Mouse (Mus musculus) adrenal gland, postnatal 36 days (tissue): ENCODE measurements around the gene Cep170. TPM values are rescaled to one million over a fixed set of nuclear protein-coding genes. Genes with fewer than 3 reads are reported as not detected.
"Not testable (repeated sequence)": the region's sequence is repeated elsewhere in the genome, so short reads cannot be mapped to it uniquely, and the experiment has no call there.

Source experiments
- DNase-seq, 2 experiments: peaks; one replicate each; pipeline ENCODE4 v3.0.0; 2021; ENCODE audit warnings: mixed read lengths in 1 of 2
- long read RNA-seq, 2 experiments: library from polyadenylated mRNA; stranded (forward); transcript quantifications; one replicate each; pipeline ENCODE4 v2.0.0; 2021; ENCODE audit warnings: borderline sequencing depth in 2 of 2
- total RNA-seq, 2 experiments: library from RNA; stranded (reverse); gene quantifications; 2 replicates each; pipeline ENCODE4 v1.2.3; 2021

The Cep170 gene
- 10 to 100 TPM; 29.9 to 37.3 TPM for total RNA-seq
- long read RNA-seq, experiment 1, partial matches to known transcripts = 4 of 6 reads
- long read RNA-seq, experiment 1, other reads (novel, unspliced or antisense) = 2 of 6 reads
- long read RNA-seq, experiment 2, partial matches to known transcripts = 0 of 1 reads
- long read RNA-seq, experiment 2, other reads (novel, unspliced or antisense) = 1 of 1 reads

DNA sequence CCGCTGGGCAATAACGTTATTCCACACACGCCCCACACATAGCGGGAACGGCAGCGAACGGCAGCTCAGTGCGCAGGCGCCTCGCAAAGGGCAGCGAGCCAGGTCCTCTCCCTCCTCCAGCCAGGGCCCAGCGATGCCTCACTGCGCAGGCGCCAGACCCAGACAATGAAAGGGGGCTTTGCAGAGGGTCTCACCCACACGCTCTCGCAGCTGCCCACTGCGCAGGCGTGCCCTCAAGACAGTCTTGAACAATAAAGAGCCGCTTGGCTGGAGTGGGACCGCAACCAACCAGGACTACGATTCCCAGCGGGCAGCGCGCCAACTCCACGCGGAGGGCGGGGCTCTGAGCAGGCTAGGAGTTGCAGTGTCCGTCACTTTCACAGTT is at the start of gene Cep170:
Gene Cep170, minus strand, starts transcription at position 32 of the 385 bp plus-strand sequence.
- peak; percentile 97 to 98 for DNase-seq

DNA sequence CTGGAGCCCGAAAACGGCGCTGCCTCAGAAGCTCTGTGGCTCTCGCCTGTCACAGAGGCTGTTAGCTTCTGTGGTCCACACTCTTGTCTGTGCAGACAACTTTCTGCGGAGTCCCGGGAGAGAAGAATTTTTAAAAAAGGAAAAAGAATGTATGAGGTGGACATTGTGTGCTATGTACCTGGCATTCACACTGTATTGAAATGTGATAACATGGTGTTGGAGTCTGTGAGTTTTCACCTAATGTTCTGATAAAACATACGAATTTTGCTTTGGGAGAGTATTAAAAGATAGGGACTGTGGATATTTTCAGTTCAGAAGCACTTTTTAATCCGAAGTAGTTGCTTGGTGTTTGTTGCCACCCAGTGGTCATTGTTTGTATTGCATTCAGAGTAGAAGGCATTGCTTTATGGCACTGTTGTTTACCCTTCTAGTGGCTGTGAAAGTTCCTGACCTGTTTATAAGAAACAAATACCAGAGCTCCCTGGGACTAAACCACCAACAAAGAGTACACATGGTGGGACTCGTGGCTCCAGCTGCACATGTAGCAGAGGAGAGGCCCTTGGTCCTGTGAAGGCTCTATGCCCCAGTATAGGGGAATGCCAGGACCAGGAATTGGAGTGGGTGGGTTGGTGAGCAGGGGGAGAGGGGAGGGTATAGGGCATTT is 48.2 kb upstream of the Cep170 start:
- DNase-seq = peak; percentile 22 to 66

DNA sequence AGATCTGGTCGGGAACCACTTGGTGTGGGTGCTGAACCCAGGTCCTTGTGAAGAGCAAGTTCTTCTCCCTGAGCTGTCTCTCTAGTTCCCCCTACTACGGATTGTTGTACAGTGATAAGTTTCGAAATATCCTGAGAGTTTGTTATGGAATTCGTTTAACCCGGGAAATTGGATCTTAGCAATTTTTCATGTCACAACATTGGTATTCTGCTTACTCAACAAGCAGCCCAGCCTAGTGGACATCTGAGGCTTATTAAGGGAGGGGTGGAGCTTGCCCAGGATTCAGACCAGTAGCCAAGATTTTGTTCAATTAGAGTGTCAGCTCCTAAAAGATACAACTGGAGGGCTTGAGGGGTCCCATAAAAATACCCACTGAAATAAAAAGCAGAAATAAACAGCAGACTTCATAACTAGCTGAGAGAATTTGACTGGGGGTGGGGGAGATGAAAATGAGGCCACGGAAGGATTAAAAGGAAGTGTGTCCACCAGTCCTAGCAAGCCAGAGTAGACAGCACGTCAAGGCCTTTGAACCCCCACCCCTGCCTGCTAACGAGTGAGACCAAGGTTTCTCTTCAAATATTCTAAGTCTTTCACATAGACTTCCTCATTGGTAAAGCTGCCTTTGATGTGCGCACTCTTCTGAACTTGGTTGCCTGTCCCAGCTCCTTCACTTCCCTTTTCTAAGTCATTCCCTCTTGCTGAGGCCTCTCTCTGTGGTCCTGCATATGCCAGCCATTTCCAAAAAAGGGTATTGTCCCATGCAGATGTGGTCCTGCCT is 39.1 kb upstream of the Cep170 start:
- no peak for DNase-seq

DNA sequence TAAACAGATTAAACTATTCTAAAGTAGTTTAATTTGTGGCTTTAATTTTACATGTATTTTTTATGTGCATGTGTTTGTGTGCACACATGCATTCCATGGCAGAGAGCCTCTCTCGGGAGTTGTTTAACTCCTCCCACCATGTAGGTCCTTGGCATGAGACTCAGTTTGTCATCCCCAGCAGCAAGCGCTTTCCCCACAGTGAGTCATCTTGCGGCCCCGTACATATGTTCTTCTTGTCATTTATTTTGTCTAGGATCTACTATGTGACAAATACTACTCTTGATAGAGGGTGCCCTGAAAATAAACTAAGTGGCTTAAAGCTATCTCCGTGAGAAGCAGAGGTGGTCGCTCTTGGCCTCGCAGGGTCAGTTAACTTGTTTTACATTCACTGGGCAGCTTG is 37.5 kb upstream of the Cep170 start:
- peak; percentile 39 to 44 for DNase-seq

DNA sequence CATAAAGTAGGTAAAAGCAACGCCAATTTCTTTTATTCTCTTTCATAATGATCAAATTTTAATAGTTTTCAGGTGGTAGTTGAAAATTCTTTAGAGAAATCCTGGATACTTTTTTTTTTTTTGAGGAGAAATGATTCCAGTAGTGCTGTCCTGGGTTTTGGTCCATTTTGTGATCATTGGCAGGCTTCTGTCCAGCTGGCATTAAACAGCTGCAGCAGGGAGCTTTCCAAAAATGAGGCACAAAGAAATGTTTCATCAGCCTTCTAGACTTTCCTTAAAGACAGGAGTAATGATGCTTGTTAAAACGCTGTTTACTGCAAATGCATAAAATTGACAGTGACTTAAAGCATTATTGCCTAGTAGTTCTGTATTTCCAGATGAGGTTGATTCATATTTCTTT is 35.5 kb upstream of the Cep170 start:
- no peak for DNase-seq

DNA sequence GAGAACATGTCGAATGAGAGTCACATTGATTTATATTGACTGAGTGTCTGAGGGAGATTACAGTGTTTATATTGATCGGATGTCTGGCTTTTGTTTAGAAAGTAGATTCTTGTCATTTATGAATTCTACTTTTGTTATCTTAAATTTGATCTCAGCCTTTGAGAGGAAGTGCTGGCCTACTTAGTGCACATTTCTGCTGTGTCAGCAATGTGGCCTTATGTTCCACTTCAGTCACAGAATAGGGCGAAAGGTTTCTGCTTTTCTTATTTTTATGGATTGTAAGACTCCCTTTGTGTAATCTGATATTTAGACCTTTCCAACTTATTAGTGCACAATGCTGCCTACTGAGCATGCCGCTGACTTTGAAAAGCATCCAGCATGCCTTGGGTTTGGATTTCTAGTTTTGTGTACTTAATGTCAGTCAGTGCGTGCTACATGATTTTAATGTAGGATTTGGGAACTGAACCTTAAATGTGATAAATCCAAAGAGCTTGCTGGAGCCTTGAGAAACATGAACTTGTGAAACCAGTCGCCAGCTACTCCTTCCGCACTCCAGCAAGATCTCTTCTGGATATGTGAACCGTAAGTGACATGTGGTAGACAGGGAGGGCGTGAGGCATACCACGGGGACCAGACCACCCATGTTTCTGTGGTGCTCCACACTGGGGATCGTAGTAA is 34.9 kb upstream of the Cep170 start:
- DNase-seq = no peak

DNA sequence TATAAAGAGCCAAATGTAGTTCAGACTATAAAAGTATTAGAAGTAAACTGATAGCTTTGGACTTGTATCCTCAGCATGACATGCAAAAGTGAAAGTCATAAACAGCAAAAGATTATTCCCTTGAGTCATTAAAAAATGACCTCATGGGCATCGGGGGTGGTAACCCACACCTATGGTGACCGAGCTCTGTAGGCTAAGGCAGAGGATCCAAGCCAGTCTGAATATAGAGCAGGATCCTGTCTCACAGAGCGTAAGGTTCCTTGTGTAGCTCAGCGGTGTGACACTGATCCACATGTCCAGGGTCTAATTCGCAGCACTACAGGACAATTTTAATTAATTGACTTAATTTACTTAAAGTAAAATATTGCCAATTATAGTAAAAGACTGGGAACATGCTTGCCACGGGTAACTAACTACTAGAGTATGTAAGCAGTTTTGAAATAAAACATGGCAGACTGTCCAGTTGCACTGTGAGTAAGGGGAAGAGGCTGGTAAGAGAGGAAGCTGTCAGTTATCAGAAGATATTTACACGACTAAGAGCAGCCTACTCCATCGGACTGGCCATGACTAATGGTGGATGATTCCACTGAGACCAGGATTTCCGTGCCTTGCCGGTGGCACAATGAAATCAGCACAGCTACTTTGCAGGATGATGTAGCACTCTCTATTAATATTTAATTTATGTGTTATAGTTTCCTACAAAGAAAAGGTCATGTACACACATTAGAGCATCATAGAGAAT is 33.4 kb upstream of the Cep170 start:
- DNase-seq = no peak

DNA sequence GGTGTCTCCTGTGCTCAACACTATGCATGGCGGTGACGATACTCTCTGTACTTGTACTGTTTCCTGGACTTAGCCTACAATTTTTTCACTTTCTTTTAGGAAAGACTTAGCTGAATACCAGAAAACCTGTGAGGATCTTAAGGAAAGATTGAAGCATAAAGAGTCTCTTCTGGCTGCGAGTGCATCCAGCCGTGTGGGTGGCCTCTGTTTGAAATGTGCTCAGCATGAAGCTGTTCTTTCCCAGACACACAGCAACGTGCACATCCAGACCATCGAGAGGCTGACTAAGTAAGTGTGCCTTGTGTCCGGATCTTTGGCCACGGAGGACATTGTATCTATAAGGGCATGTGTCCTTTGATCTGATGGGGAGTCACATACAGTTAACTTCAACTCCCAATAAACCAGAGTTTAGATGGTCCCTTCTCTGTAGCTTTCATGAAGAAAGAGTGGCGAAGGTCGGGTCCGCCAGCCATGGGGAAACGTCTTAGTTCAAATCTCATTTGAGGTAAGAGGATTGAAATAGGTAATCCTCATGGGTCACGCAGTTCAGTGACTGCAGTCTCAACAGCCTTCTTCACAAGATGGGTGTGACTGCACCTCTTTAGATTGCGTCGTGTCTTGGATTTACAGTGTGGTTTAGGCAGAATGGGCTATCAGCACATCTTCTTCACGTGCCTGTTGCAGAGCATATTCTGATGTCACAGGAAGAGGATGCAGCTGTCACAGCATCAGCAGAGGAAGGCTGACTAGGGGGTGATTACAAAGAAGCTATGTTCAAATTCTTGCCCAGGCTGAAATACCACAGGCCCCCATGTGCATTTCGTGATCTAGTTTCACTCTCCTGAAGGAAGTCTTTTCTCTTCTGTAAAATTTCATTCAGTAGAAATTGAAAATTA is 31.5 kb upstream of the Cep170 start:
- DNase-seq = no peak

DNA sequence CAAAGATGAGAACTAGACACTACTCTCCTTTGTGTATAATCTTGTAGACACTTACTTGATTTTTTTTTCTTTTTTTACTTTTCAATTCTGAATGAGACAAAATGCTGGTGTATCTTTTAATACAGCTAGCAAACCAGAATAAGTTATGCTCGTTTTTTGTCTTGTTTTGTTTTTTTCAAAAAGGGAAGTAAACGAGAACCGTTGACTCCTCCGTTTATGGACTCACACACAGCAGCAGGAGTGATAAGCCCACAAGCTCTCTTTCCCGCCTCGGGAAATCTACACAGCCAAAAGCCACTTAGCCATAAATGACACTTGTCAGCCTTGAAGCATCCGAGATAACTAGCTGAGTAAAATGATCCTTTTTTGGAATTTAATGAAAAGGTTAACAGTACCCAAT is 22.7 kb upstream of the Cep170 start:
- not testable (repeated sequence) for DNase-seq

DNA sequence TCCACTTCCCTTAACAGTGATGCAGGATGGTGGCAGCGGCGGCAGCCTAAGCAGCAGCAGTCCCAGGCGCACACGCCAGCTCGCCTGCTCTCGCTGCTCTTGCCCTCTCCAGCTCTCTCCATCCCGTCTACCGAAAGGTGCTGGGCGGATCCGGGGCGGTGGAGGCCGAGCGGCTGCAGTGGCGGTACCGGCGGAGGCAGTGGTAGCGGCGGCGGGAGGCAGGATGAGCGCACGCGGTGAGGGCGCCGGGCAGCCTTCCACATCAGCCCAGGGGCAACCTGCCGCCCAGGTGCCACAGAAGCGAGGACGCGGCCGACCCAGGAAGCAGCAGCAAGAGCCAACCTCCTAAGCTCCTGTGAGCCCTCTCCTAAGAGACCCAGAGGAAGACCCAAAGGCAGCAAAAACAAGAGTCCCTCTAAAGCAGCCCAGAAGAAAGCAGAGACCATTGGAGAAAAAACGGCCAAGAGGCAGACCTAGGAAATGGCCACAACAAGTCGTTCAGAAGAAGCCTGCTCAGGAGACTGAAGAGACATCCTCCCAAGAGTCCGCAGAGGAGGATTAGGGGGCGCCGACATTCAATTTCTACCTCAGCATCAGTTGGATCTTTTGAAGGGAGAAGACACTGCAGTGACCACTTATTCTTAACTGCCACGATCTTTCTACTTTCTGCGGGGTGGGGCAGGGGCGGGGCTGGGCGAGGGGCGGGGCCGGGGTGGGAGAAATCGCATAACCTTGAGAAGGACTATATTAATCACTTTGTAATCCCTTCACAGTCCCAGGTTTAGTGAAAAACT is 21.8 kb upstream of the Cep170 start:
- peak; percentile 30 to 64 for DNase-seq

DNA sequence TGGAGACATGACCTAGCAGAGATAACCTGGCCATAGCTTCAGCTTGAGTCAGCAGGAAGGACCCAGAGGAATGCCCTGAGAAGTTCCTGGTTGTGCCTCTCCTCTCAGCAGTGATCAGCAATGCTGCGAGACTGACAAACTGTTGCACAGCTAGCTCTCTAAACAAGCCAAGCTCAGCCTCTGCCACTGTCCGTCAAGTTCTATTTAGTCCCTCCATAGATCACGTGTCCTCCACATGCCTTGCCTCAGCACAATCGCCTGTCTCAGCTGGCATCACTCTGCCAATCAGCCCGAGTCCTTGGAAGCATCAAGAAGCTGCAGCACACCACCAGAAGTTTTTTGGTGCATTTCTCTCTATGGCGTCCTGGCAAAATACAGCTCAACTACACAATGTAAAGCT is 21.0 kb upstream of the Cep170 start:
- no peak for DNase-seq

DNA sequence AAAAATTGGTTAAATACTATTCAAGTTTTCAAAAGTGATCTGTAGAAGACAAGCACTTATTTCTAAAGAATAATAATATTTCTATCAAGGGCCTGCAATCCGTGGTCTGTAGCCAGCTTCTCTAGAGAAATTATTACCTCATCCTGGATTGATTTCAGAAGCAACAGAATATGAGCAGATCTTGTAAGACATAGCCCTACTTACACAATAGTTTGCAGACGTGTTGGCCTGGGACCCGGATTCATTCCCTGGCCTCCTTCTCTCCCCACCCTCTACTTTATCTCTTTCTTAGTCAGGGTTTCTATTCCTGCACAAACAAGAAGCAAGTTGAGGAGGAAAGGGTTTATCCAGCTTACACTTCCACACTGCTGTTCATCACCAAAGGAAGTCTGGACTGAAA is 20.1 kb upstream of the Cep170 start:
- DNase-seq = no peak

DNA sequence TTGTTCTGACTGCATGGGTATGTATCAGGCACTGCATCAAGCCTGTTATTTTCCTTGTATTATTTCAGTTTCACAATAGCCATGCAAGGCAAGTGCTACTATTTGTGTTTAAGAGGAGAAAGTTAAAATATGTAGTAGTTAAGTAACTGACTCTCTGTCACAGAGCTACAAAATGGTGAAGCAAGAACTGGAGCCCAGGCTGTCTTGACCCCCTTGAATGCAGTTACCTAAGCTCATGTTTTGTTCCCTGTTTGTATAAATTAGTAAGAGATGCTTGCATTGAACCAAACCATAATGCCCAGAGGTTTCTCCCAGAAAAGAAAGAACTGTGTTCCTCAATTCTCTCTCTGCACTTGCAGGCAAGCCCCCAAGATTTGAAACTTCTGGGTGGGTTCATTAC is 19.4 kb upstream of the Cep170 start:
- DNase-seq = no peak

DNA sequence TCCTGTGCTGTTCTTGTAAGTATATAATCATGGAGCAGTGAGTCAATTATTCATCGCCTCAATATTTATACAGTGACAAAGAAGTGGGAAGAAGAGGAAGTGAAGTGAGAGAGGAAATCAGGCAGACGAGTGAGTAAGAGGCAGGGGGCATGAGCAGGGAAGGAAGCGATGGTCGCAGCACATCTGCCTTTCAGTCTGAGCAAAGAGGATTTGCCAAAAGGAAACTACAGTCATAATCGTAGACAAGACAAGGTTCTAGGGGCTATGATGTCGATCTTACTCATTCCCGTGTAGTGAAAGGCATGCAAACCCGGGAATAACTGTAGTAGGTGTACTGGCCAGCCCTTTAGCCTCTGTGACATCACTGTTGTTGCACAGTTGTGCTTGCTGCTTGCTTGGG is 18.7 kb upstream of the Cep170 start:
- no peak for DNase-seq

DNA sequence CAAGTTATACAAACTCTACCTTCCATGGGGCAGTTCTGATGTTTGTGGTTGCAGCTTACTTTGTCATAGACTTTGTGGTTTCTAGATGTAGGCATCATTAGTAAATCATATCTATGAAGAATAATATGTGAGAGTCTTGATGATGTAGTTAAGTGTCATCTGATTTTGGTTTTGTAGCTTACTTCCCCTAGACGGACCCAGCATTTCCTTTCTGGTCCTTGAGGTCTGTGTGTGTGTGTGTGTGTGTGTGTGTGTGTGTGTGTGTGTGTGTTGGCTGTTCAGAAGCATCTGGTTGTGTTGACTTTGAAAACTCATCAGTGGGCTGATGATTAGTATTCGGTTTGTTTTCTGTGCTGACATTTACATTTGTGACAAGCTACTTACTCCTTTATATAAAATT is 18.2 kb upstream of the Cep170 start:
- DNase-seq = no peak

DNA sequence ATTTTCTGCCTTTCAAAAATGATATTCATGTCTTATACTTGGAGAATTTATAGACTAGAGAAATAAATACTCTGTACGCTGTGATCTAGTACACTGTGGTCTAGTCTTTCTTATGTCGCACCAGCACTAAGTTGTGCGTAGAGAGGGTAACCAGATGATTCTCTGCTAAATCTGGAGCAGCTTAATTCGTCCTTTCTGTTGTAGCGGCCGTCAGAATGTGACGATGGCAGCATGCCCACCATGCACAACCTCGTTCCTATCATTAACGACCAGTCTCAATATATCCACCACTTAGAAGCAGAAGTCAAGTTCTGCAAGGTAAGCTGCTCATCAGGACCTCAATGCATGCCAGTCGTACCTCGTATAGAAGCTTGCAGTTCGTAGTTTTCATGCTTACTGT is 14.8 kb upstream of the Cep170 start:
- no peak for DNase-seq

DNA sequence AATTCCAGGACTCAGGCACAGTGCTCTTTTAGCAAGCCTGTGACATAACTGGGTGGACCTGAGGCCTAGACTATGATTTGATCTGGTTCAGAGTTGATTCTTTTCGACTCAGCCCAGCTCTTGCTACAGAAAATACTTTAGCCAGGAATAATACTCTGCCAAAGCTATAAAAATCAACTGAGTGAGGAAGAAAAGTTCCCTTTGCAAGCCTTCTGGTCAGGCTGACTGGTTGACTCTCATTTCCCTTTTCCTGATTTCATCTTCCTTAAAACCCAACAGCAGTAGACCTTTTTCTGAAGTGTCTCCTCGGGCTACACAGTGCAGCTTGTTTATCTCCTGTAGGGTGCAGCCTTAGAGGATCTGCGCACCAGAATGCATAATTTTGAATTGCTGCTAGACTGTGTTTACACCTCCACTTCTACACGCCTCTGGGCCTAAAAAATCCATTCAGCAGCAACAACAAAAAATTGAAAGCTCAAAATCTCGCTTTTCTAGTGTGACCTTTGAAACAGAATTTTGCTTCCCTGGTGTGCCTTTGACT is 14.1 kb upstream of the Cep170 start:
- no peak for DNase-seq

DNA sequence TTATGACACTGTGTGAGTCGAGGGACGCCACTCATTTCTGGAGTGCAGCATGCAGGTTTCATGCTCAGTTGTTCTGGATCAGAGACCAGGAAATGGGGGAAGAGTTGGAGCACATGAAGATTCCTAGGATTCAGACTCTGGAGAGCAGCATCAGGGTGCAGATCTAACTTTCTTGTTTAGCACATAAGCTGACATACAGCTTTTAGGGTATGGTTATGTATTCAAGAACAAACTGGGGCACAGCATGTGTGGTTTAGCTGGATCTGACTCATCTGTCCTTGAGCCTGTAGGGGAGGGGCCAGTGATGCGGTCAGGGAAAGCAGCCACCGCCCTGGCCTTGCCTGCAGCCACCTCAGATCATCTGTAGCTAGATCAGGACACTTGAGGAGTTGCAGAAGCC is 13.5 kb upstream of the Cep170 start:
- peak; percentile 90 to 91 for DNase-seq

DNA sequence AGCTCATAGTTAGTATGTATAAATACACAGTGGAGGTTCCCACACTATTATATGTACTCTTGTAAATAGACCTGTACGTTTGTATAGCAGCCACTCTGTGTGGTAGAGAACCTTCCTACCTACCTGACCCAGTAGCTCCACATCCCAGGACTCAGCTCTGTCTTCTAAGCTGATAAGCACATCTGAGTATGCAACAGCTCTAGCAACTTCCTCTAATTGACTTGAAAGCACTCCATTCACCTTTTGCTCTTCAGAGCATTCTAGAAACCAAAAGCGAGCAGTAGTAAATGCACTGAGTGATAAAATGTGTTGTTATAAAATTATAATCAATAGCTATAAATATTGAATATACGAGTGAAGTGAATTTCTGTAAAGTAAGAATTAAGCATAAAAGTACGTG is 13.1 kb upstream of the Cep170 start:
- DNase-seq = no peak

DNA sequence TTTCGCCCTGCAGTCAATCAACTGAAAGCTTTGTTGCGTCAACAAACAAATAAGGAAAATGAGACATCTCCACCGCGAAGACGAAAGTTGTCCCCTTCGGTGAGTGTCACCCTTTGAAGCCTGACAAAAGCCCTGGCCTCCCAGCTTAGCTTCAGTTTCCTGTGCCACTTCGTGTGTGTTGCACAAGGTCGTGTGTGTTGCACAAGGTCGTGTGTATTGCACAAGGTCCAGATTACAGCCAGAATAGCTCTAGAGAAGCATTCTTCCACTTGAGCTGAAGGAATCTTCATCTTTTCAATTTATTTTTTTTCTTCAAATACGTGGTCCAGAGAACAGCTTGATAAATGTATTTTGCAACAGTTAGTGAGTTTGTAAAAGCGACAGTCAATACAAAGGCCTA is 12.3 kb upstream of the Cep170 start:
- peak in 1 of 2 experiments; percentile 62 for DNase-seq
